In genomic region chr7:37337616-37338015, GRCm38 (mm10) we compare ENCODE assay signal across 10 mouse cellular contexts.
DNase-seq lines count a peak whose midpoint lies in the region; ATAC-seq and TF ChIP-seq lines count a peak whose summit lies in the region.
"Had no signal": no experiment of that assay in that cellular context is flagged by ENCODE, and none has a peak within 500 bp of the region (broad histone marks: within the 10 kb centered on the region; RNA-seq: fewer than 3 reads in every experiment).

No protein-coding gene starts in this region.

- H3K9me3 ChIP-seq in limb, embryonic 14.5 days (ENCODE audit: control insufficient read depth, low read length) = no peaks in the 10 kb centered on the region
- H3K9me3 ChIP-seq: liver, embryonic 15.5 days; stomach, embryonic 15.5 days had no signal

- H3K9ac ChIP-seq in limb, embryonic 14.5 days (ENCODE audit: low read depth, low read length, severe bottlenecking) = no peak overlapping the region
- H3K9ac ChIP-seq: liver, embryonic 15.5 days; stomach, embryonic 15.5 days had no signal

- H3K36me3 ChIP-seq in limb, embryonic 14.5 days (ENCODE audit: control insufficient read depth, insufficient read depth, low read length) = no peaks in the 10 kb centered on the region
- H3K36me3 ChIP-seq: liver, embryonic 15.5 days; stomach, embryonic 15.5 days had no signal

- H3K4me3 ChIP-seq in limb, embryonic 14.5 days (replicated peaks; ENCODE audit: low read length) = peak overlapping the region; percentile 40
- H3K4me3 ChIP-seq: liver, embryonic 15.5 days had no signal

- TF ChIP-seq POLR2A in limb, embryonic 14.5 days (IDR thresholded peaks at IDR 0.05; ENCODE audit: borderline replicate concordance, extremely low read depth, insufficient read depth, insufficient read length) = no peak

- peak overlapping the region; percentile 67 for H3K27ac ChIP-seq in limb, embryonic 14.5 days (replicated peaks; ENCODE audit: low read depth, low read length)
- H3K27ac ChIP-seq: liver, embryonic 15.5 days; stomach, embryonic 15.5 days had no signal

- no peak for DNase-seq in frontal cortex, postnatal 14 days (ENCODE audit: low spot score in 2 of 2)
- peak; percentile 19 for DNase-seq in right cerebral cortex, postnatal 4 days
- no peak for DNase-seq in right cerebral cortex, adult 2 months (ENCODE audit: low spot score in 2 of 2)
- no peak for DNase-seq in limb, embryonic 14.5 days (ENCODE audit: low spot score)
- DNase-seq in Muller cell, postnatal 12 days (ENCODE audit: inconsistent ontology term) = no peak
- DNase-seq in c-Kit-positive CD71-positive TER-119-positive erythroid progenitor cells, embryonic 14.5 days (ENCODE audit: low spot score) = no peak
- DNase-seq in adrenal gland, adult 8-10 months = no peak

- WGBS in limb, embryonic 14.5 days = 10% methylated on average over 11 of the region's 11 CpGs

- ATAC-seq in frontal cortex, adult (ENCODE audit: low TSS enrichment) = peak; percentile 21
- peak; percentile 5; the same call in 1 of the 2 replicates for ATAC-seq in limb, embryonic 14.5 days (ENCODE audit: low FRiP score, low read depth)

- H3K4me1 ChIP-seq in limb, embryonic 14.5 days (ENCODE audit: control insufficient read depth, insufficient read depth, low read length) = peaks cover 36% of the 10 kb centered on the region
- H3K4me1 ChIP-seq: liver, embryonic 15.5 days had no signal

- H3K4me2 ChIP-seq in limb, embryonic 14.5 days (replicated peaks; ENCODE audit: low read depth, low read length, severe bottlenecking) = peak overlapping the region; percentile 83
- H3K4me2 ChIP-seq: liver, embryonic 15.5 days had no signal

- H3K27me3 ChIP-seq in limb, embryonic 14.5 days (ENCODE audit: control insufficient read depth, insufficient read depth, low read length) = 0 out of 2 replicates have a peak, but pooled peaks cover 3% of the 10 kb centered on the region
- H3K27me3 ChIP-seq: stomach, embryonic 15.5 days had no signal
